Mouse (Mus musculus) layer of hippocampus, adult 6 months (tissue): ENCODE measurements around the gene Scmh1. TPM values are rescaled to one million over a fixed set of nuclear protein-coding genes. Genes with fewer than 3 reads are reported as not detected.

ENCODE experiments used
- long read RNA-seq, 2 experiments: library from polyadenylated mRNA; unstranded; transcript quantifications; one replicate each; pipeline ENCODE4 v2.0.0; 2019 to 2020
- polyA plus RNA-seq: library from polyadenylated mRNA; unstranded; fragments of <200 nt; fragmentation: Nextera tagmentation; gene quantifications from 2 replicates; pipeline ENCODE4 v1.2.3, GENCODE M21; 2021

The Scmh1 gene
- 35.8 and 56.0 TPM in 2 replicates for polyA plus RNA-seq
- long read RNA-seq, experiment 1, partial matches to known transcripts, result 10 of 26 reads
- long read RNA-seq, experiment 1, other reads (novel, unspliced or antisense), result 14 of 26 reads
- long read RNA-seq, experiment 2, transcript Scmh1-214 (2 exons, 1,776 nt), result major isoform, 13 of 108 reads
- long read RNA-seq, experiment 2, transcript Scmh1-201 (17 exons, 3,353 nt), result major isoform, 13 of 108 reads
- long read RNA-seq, experiment 2, partial matches to known transcripts, result 15 of 108 reads
- long read RNA-seq, experiment 2, other reads (novel, unspliced or antisense), result 65 of 108 reads

GRCm38 (mm10) chr4:120405144-120405805 lies at the start of gene Scmh1:
Gene Scmh1, plus strand, starts transcription at chr4:120405281.

GRCm38 (mm10) chr4:120531986-120532385 lies 126.9 kb downstream of the Scmh1 start, which contains the start of gene Slfnl1:
Gene Slfnl1, plus strand, starts transcription at chr4:120532231.

GRCm38 (mm10) chr4:120569486-120570437 lies 164.7 kb downstream of the Scmh1 start, which contains the start of gene Ctps:
Gene Ctps, minus strand, starts transcription at chr4:120570276.

Other genes starting within 250 kb of the Scmh1 start
- not detected in 2 replicates for gene Edn2, start 244.1 kb upstream of the Scmh1 start, polyA plus RNA-seq
- 1.1 and 1.5 TPM in 2 replicates for gene Foxo6, start 117.9 kb upstream of the Scmh1 start, polyA plus RNA-seq
- gene Slfnl1, start 127.0 kb downstream of the Scmh1 start, polyA plus RNA-seq, result not detected in 2 replicates
- gene Ctps, start 165.0 kb downstream of the Scmh1 start, polyA plus RNA-seq, result 26.3 and 28.2 TPM in 2 replicates
- gene Gm8439, start 183.5 kb downstream of the Scmh1 start, polyA plus RNA-seq, result not detected in 2 replicates